Mouse (Mus musculus) embryonic facial prominence, embryonic 15.5 days (tissue): ENCODE results near the gene Kazald1. TPM values are rescaled to one million over a fixed set of nuclear protein-coding genes. Genes with fewer than 3 reads are reported as not detected.
"Not testable (repeated sequence)": the region's sequence is repeated elsewhere in the genome, so short reads cannot be mapped to it uniquely, and the experiment has no call there.

Experiments used
- ATAC-seq: fragments of 200-750 bp; cut with Nextera tagmentation; 2 replicates; pipeline ENCODE4 v1.8.0; 2017; ENCODE audit warnings: low read depth, moderate TSS enrichment; ENCODE audit not compliant: insufficient number of reproducible peaks, low FRiP score, low TSS enrichment
- H3K27ac ChIP-seq: fragments of 300-500 bp; sonication (generic); replicated peaks from 2 replicates; pipeline ENCODE4 v1.5.1; 2015; ENCODE audit warnings: mild to moderate bottlenecking, inconsistent platforms
- H3K27me3 ChIP-seq: fragments of 300-500 bp; sonication (generic); 2 replicates; pipeline ENCODE4 v1.6.1; 2015; ENCODE audit warnings: inconsistent platforms
- H3K36me3 ChIP-seq: fragments of 300-500 bp; sonication (generic); 2 replicates; pipeline ENCODE4 v1.6.1; 2015; ENCODE audit warnings: mild to moderate bottlenecking, inconsistent platforms
- H3K4me1 ChIP-seq: fragments of 300-500 bp; sonication (generic); 2 replicates; pipeline ENCODE4 v1.6.1; 2015; ENCODE audit warnings: inconsistent platforms
- H3K4me2 ChIP-seq: fragments of 300-500 bp; sonication (generic); replicated peaks from 2 replicates; pipeline ENCODE4 v1.6.1; 2015; ENCODE audit warnings: mild to moderate bottlenecking, inconsistent platforms
- H3K4me3 ChIP-seq: fragments of 300-500 bp; sonication (generic); replicated peaks from 2 replicates; pipeline ENCODE4 v1.5.1; 2015; ENCODE audit warnings: mild to moderate bottlenecking, inconsistent platforms
- H3K9ac ChIP-seq: fragments of 300-500 bp; sonication (generic); 2 replicates; pipeline ENCODE4 v1.6.1; 2015; ENCODE audit warnings: inconsistent platforms
- H3K9me3 ChIP-seq: fragments of 300-500 bp; sonication (generic); replicated peaks from 2 replicates; pipeline ENCODE4 v1.6.1; 2016; ENCODE audit warnings: inconsistent platforms
- WGBS: fragments of 180-500 bp; shearing (Covaris S2); methylation state at CpG from one replicate; pipeline ENCODE4 v1.1.7; 2015; 5-methylcytosine and 5-hydroxymethylcytosine counted together
- polyA plus RNA-seq: library from polyadenylated mRNA; unstranded; fragments of >200 nt; fragmentation: Nextera tagmentation; extraction: Ambion mirVana; gene quantifications from 2 replicates; pipeline ENCODE4 v1.2.1, GENCODE M21; 2015

Kazald1 gene
- polyA plus RNA-seq, 1 experiment from 2014 or later, result 59.1 TPM

- WGBS, result 35% methylated on average over 16 of the region's 16 CpGs
- H3K9ac ChIP-seq, result no peak overlapping the region
- H3K4me3 ChIP-seq, result no peak overlapping the region
- H3K4me2 ChIP-seq, result no peak overlapping the region
- H3K9me3 ChIP-seq, result no peaks in the 10 kb centered on the region
- no peak overlapping the region for H3K27ac ChIP-seq
- H3K36me3 ChIP-seq, result no peaks in the 10 kb centered on the region
- no peak for ATAC-seq
- 0 out of 2 replicates have a peak, but pooled peaks cover 8% of the 10 kb centered on the region for H3K27me3 ChIP-seq
- H3K4me1 ChIP-seq, result peaks cover 10% of the 10 kb centered on the region
These were observed 38.2 kb upstream of the Kazald1 start for GRCm38 (mm10) chr19:45036867-45037266.

GRCm38 (mm10) chr19:45038198-45038597 lies 36.8 kb upstream of the Kazald1 start:
- H3K27me3 ChIP-seq, result not testable (repeated sequence)
- 90% methylated on average over 7 of the region's 7 CpGs for WGBS

GRCm38 (mm10) chr19:45040214-45040613 lies 34.8 kb upstream of the Kazald1 start:
- Histone ChIP-seq H3K27ac (no peak overlapping the region), H3K27me3 (peaks cover 19% of the 10 kb centered on the region), H3K4me3 (no peak overlapping the region), H3K9me3 (no peaks in the 10 kb centered on the region), H3K4me2 (no peak overlapping the region), H3K36me3 (no peaks in the 10 kb centered on the region), H3K4me1 (no peaks in the 10 kb centered on the region), H3K9ac (no peak overlapping the region)
- ATAC-seq, result no peak
- 47% methylated on average over 13 of the region's 13 CpGs for WGBS

More at GRCm38 (mm10) chr19:45038198-45038597, 36.8 kb upstream of the Kazald1 start:
- not testable (repeated sequence) for H3K4me1 ChIP-seq, H3K27ac ChIP-seq, H3K9me3 ChIP-seq, H3K36me3 ChIP-seq, H3K9ac ChIP-seq, H3K4me2 ChIP-seq, H3K4me3 ChIP-seq, ATAC-seq

GRCm38 (mm10) chr19:45044389-45044927 lies 30.6 kb upstream of the Kazald1 start:
- H3K9ac ChIP-seq, result no peak overlapping the region

GRCm38 (mm10) chr19:45045236-45045635 lies 29.8 kb upstream of the Kazald1 start:
- no peaks in the 10 kb centered on the region for H3K9me3 ChIP-seq
- H3K27me3 ChIP-seq, result peaks cover 19% of the 10 kb centered on the region
- WGBS, result 32% methylated on average over 15 of the region's 15 CpGs
- ATAC-seq, result no peak
- H3K36me3 ChIP-seq, result no peaks in the 10 kb centered on the region
- H3K4me3 ChIP-seq, result no peak overlapping the region
- H3K27ac ChIP-seq, result no peak overlapping the region
- no peak overlapping the region for H3K4me2 ChIP-seq
- H3K9ac ChIP-seq, result no peak overlapping the region
- H3K4me1 ChIP-seq, result peaks cover 31% of the 10 kb centered on the region

More at GRCm38 (mm10) chr19:45044389-45044927, 30.6 kb upstream of the Kazald1 start:
- H3K27ac ChIP-seq, result no peak overlapping the region
- peaks cover 24% of the 10 kb centered on the region for H3K27me3 ChIP-seq
- 62% methylated on average over 11 of the region's 11 CpGs for WGBS
- H3K4me2 ChIP-seq, result no peak overlapping the region
- H3K9me3 ChIP-seq, result no peaks in the 10 kb centered on the region
- H3K4me1 ChIP-seq, result peaks cover 29% of the 10 kb centered on the region
- H3K4me3 ChIP-seq, result no peak overlapping the region
- no peak for ATAC-seq
- no peaks in the 10 kb centered on the region for H3K36me3 ChIP-seq

GRCm38 (mm10) chr19:45045651-45046050 lies 29.4 kb upstream of the Kazald1 start, which contains the start of gene Pdzd7:
Gene Pdzd7, minus strand, starts transcription at chr19:45045717.
- Histone ChIP-seq H3K9ac (no peak within 1 kb of the TSS), H3K4me1 (peaks cover 31% of the 10 kb centered on the region), H3K27ac (no peak within 1 kb of the TSS), H3K4me3 (peak within 1 kb of the TSS; percentile 61), H3K9me3 (no peaks in the 10 kb centered on the region), H3K27me3 (peaks cover 15% of the 10 kb centered on the region), H3K36me3 (no peaks in the 10 kb centered on the region), H3K4me2 (peak within 1 kb of the TSS; percentile 91)
- WGBS, result 74% methylated on average over 5 of the region's 5 CpGs
- ATAC-seq, result no peak

- Histone ChIP-seq H3K4me2 (peak overlapping the region; percentile 91), H3K27ac (peak overlapping the region; percentile 97), H3K4me1 (peaks cover 31% of the 10 kb centered on the region), H3K27me3 (peaks cover 15% of the 10 kb centered on the region), H3K9ac (0 out of 2 replicates have a peak overlapping the region, but pooled peaks have one; percentile 29), H3K36me3 (peaks cover 5% of the 10 kb centered on the region), H3K4me3 (peak overlapping the region; percentile 61), H3K9me3 (no peaks in the 10 kb centered on the region)
- peak; percentile 35; the same call in 1 of the 2 replicates for ATAC-seq
- 2% methylated on average over 34 of the region's 34 CpGs for WGBS
These were observed 28.3 kb upstream of the Kazald1 start for GRCm38 (mm10) chr19:45046523-45047321.

GRCm38 (mm10) chr19:45047417-45047934 lies 27.6 kb upstream of the Kazald1 start, which contains the start of gene Sfxn3:
Gene Sfxn3, plus strand, starts transcription at chr19:45047503.
- WGBS, result under 1% methylated on average over 26 of the region's 26 CpGs
- Histone ChIP-seq H3K4me2 (peak within 1 kb of the TSS; percentile 91), H3K27ac (peak within 1 kb of the TSS; percentile 97), H3K9ac (peak within 1 kb of the TSS; percentile 29), H3K36me3 (peaks cover 12% of the 10 kb centered on the region), H3K4me1 (peaks cover 31% of the 10 kb centered on the region), H3K4me3 (peak within 1 kb of the TSS; percentile 61), H3K9me3 (no peaks in the 10 kb centered on the region), H3K27me3 (peaks cover 15% of the 10 kb centered on the region)
- peak; percentile 77 for ATAC-seq

- peak overlapping the region; percentile 61 for H3K4me3 ChIP-seq
- H3K9me3 ChIP-seq, result no peaks in the 10 kb centered on the region
- ATAC-seq, result peak; percentile 67
- peak overlapping the region; percentile 29 for H3K9ac ChIP-seq
- peak overlapping the region; percentile 91 for H3K4me2 ChIP-seq
- H3K27ac ChIP-seq, result peak overlapping the region; percentile 97
- peaks cover 15% of the 10 kb centered on the region; the same call in 1 of the 2 replicates for H3K27me3 ChIP-seq
- H3K4me1 ChIP-seq, result peaks cover 31% of the 10 kb centered on the region
- H3K36me3 ChIP-seq, result peaks cover 18% of the 10 kb centered on the region
- WGBS, result 13% methylated on average over 11 of the region's 11 CpGs
These were observed 27.0 kb upstream of the Kazald1 start for GRCm38 (mm10) chr19:45047935-45048643.

GRCm38 (mm10) chr19:45048644-45049365 lies 26.2 kb upstream of the Kazald1 start:
- Histone ChIP-seq H3K27ac (peak overlapping the region; percentile 97), H3K27me3 (peaks cover 12% of the 10 kb centered on the region; the same call in 1 of the 2 replicates), H3K9ac (peak overlapping the region; percentile 29; the same call in 1 of the 2 replicates), H3K4me2 (peak overlapping the region; percentile 91), H3K4me1 (peaks cover 31% of the 10 kb centered on the region), H3K4me3 (peak overlapping the region; percentile 61), H3K36me3 (peaks cover 25% of the 10 kb centered on the region), H3K9me3 (no peaks in the 10 kb centered on the region)
- WGBS, result 74% methylated on average over 12 of the region's 12 CpGs
- no peak for ATAC-seq
